Mouse (Mus musculus): Measurements from ENCODE around the gene Hoxc11. TPM values are rescaled to one million over a fixed set of nuclear protein-coding genes. Genes with fewer than 3 reads are reported as not detected.

Gene Hoxc11
- polyA plus RNA-seq (2015; fragmentation: Nextera tagmentation; extraction: Ambion mirVana) = 2.2 and 6.3 TPM in 2 replicates

GRCm38 (mm10) chr15:102954192-102955006 is at the start of gene Hoxc11:
Hoxc11 (plus strand) TSS chr15:102954427.

GRCm38 (mm10) chr15:102921053-102922011 is 32.9 kb upstream of the Hoxc11 start, which contains the start of gene Hoxc13:
Hoxc13 (plus strand) TSS chr15:102921103.

GRCm38 (mm10) chr15:102936279-102936972 is 17.8 kb upstream of the Hoxc11 start, which contains the start of gene Hoxc12:
Hoxc12 (plus strand) TSS chr15:102936757.

GRCm38 (mm10) chr15:102966776-102967311 is 12.6 kb downstream of the Hoxc11 start, which contains the start of gene Hoxc10:
Hoxc10 (plus strand) TSS chr15:102966796.

GRCm38 (mm10) chr15:102967312-102967510 is 13.0 kb downstream of the Hoxc11 start, which contains the start of gene Hoxc5:
Hoxc5 (plus strand) TSS chr15:102967443.

GRCm38 (mm10) chr15:102976171-102976570 is 21.9 kb downstream of the Hoxc11 start, which contains the start of gene Hoxc9:
Hoxc9 (plus strand) TSS chr15:102976439.

GRCm38 (mm10) chr15:102990461-102991397 is 36.5 kb downstream of the Hoxc11 start, which contains the start of gene Hoxc8:
Hoxc8 (plus strand) TSS chr15:102990607.

GRCm38 (mm10) chr15:102997939-102998355 is 43.7 kb downstream of the Hoxc11 start, which contains the start of gene Hoxc6:
Hoxc6 (plus strand) TSS chr15:102998257.

Small RNA genes lying within 50 kb of the gene (microRNA-seq; reads per million reads assigned to microRNA genes)
- 1,169 reads per million, percentile 76 among the genes with 10 or more reads in this experiment for gene Mir196a-2

Other genes with a start within 250 kb of the Hoxc11 start
- 19.3 and 24.4 TPM in 2 replicates for gene Calcoco1, start 232.2 kb upstream of the Hoxc11 start, polyA plus RNA-seq (2015; fragmentation: Nextera tagmentation; extraction: Ambion mirVana)
- 0.18 and 3.5 TPM in 2 replicates for gene Hoxc13, start 33.3 kb upstream of the Hoxc11 start, polyA plus RNA-seq (2015; fragmentation: Nextera tagmentation; extraction: Ambion mirVana)
- 4.4 and 20.1 TPM in 2 replicates for gene Hoxc12, start 17.7 kb upstream of the Hoxc11 start, polyA plus RNA-seq (2015; fragmentation: Nextera tagmentation; extraction: Ambion mirVana)
- 50.8 and 93.8 TPM in 2 replicates for gene Hoxc10, start 12.4 kb downstream of the Hoxc11 start, polyA plus RNA-seq (2015; fragmentation: Nextera tagmentation; extraction: Ambion mirVana)
- 2.0 and 9.5 TPM in 2 replicates for gene Hoxc5, start 13.0 kb downstream of the Hoxc11 start, polyA plus RNA-seq (2015; fragmentation: Nextera tagmentation; extraction: Ambion mirVana)
- gene Hoxc9, start 22.0 kb downstream of the Hoxc11 start, polyA plus RNA-seq (2015; fragmentation: Nextera tagmentation; extraction: Ambion mirVana) = 25.1 and 28.0 TPM in 2 replicates
- gene Hoxc8, start 36.2 kb downstream of the Hoxc11 start, polyA plus RNA-seq (2015; fragmentation: Nextera tagmentation; extraction: Ambion mirVana) = 27.7 and 63.8 TPM in 2 replicates
- gene Hoxc6, start 43.8 kb downstream of the Hoxc11 start, polyA plus RNA-seq (2015; fragmentation: Nextera tagmentation; extraction: Ambion mirVana) = 12.5 and 22.4 TPM in 2 replicates
- 10.9 and 19.8 TPM in 2 replicates for gene Hoxc4, start 64.5 kb downstream of the Hoxc11 start, polyA plus RNA-seq (2015; fragmentation: Nextera tagmentation; extraction: Ambion mirVana)
- 9.8 and 10.9 TPM in 2 replicates for gene Smug1, start 212.7 kb downstream of the Hoxc11 start, polyA plus RNA-seq (2015; fragmentation: Nextera tagmentation; extraction: Ambion mirVana)